Mouse (Mus musculus) myocyte (in vitro differentiated cells): Measurements from ENCODE around the gene Chl1.

Experiments
- CEBPB ChIP-seq: IDR thresholded peaks from 2 replicates; pipeline ENCODE4 v1.6.1; 2011; ENCODE audit warnings: mild to moderate bottlenecking, moderate library complexity; ENCODE audit not compliant: poor library complexity, insufficient read depth, severe bottlenecking
- E2F4 ChIP-seq: IDR thresholded peaks from one replicate; pipeline ENCODE4 v1.6.1; 2011; ENCODE audit warnings: mild to moderate bottlenecking, control low read depth, moderate library complexity; ENCODE audit not compliant: insufficient read depth
- MAX ChIP-seq: IDR thresholded peaks from one replicate; pipeline ENCODE4 v1.6.1; 2011; ENCODE audit warnings: low read depth, mild to moderate bottlenecking, control low read depth
- MYOD1 ChIP-seq, 3 experiments: IDR thresholded peaks; one replicate each; pipeline ENCODE4 v1.6.1; 2011; ENCODE audit warnings: control low read depth in 2 of 3, low read depth in 2 of 3, mild to moderate bottlenecking in 2 of 3, moderate library complexity in 1 of 3; ENCODE audit not compliant: insufficient read length in 2 of 3, control insufficient read depth in 1 of 3
- POLR2AphosphoS2 ChIP-seq: IDR thresholded peaks from one replicate; pipeline ENCODE4 v1.6.1; 2011; ENCODE audit warnings: low read depth, control low read depth; ENCODE audit not compliant: insufficient read length

DNA sequence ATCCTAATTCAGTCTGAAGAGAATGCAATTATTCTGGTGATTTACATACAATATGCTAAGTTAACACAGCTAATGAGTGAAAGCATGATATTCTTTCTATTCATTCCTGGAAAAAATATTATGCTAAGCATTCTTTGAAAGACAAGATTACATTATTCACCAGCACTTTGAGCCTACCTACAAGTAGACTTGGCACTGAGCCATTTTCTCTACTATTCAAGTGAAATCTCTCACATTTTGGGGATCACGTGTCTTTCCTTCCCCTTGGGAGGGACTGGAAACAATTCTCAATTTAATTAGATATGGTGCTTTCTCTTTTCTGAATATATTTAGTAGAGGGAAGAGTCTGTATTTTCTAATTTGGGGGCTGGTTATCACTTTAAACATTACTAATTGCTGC, 4.0 kb downstream of the Chl1 start:
- TF ChIP-seq CEBPB (no peak), POLR2AphosphoS2 (no peak), E2F4 (no peak), MAX (no peak), MYOD1 (IDR thresholded peaks at IDR 0.05; ENCODE audit: control insufficient read depth in 1 of 3, insufficient read length in 2 of 3, low read depth in 2 of 3) (no peak)
